Mouse (Mus musculus): ENCODE data around the gene Hic1. TPM values are rescaled to one million over a fixed set of nuclear protein-coding genes. Genes with fewer than 3 reads are reported as not detected.

Gene Hic1
- polyA plus RNA-seq, 1 experiment from 2014 or later, result 26.9 TPM

GRCm38 (mm10) chr11:75133951-75134350 is 35.4 kb downstream of the Hic1 start:
- peaks cover 34% of the 10 kb centered on the region for H3K4me1 ChIP-seq (replicated peaks; ENCODE audit: insufficient read depth, low read length)
- H3K4me3 ChIP-seq (replicated peaks; ENCODE audit: low read depth, low read length), result no peak overlapping the region
- WGBS, result 3% methylated on average over 2 of the region's 2 CpGs
- DNase-seq (ENCODE audit: low spot score), result peak; percentile 91
- no peaks in the 10 kb centered on the region for H3K9me3 ChIP-seq (replicated peaks; ENCODE audit: low read length)
- TF ChIP-seq CTCF (IDR thresholded peaks at IDR 0.05; ENCODE audit: low read depth), result no peak
- no peaks in the 10 kb centered on the region for H3K36me3 ChIP-seq (ENCODE audit: insufficient read depth, low read length)
- H3K27me3 ChIP-seq (ENCODE audit: insufficient read depth, low read length), result no peaks in the 10 kb centered on the region
- H3K4me2 ChIP-seq (ENCODE audit: low read length), result no peak overlapping the region
- peak; percentile 87 for ATAC-seq (replicated peaks; ENCODE audit: low FRiP score, low read depth)
- peak overlapping the region; percentile 81 for H3K27ac ChIP-seq
- no peak overlapping the region for H3K9ac ChIP-seq (ENCODE audit: low read depth, low read length)

- WGBS, result 80% methylated on average over 5 of the region's 5 CpGs
- Histone ChIP-seq H3K9ac (ENCODE audit: low read depth, low read length) (no peak overlapping the region), H3K9me3 (replicated peaks; ENCODE audit: low read length) (no peaks in the 10 kb centered on the region), H3K27ac (peak overlapping the region; percentile 9), H3K4me1 (replicated peaks; ENCODE audit: insufficient read depth, low read length) (peaks cover 29% of the 10 kb centered on the region), H3K36me3 (ENCODE audit: insufficient read depth, low read length) (no peaks in the 10 kb centered on the region), H3K4me3 (replicated peaks; ENCODE audit: low read depth, low read length) (no peak overlapping the region), H3K4me2 (ENCODE audit: low read length) (no peak overlapping the region), H3K27me3 (ENCODE audit: insufficient read depth, low read length) (no peaks in the 10 kb centered on the region)
- no peak for ATAC-seq (replicated peaks; ENCODE audit: low FRiP score, low read depth)
- no peak for TF ChIP-seq CTCF (IDR thresholded peaks at IDR 0.05; ENCODE audit: low read depth)
- DNase-seq (ENCODE audit: low spot score), result no peak
Observed at GRCm38 (mm10) chr11:75133391-75133790, 35.9 kb downstream of the Hic1 start.

- DNase-seq (ENCODE audit: low spot score) (no peak), ATAC-seq (replicated peaks; ENCODE audit: low FRiP score, low read depth) (no peak)
- Histone ChIP-seq H3K4me1 (replicated peaks; ENCODE audit: insufficient read depth, low read length) (peaks cover 23% of the 10 kb centered on the region), H3K27ac (no peak overlapping the region), H3K9ac (ENCODE audit: low read depth, low read length) (no peak overlapping the region), H3K4me2 (ENCODE audit: low read length) (no peak overlapping the region), H3K9me3 (replicated peaks; ENCODE audit: low read length) (no peaks in the 10 kb centered on the region), H3K36me3 (ENCODE audit: insufficient read depth, low read length) (no peaks in the 10 kb centered on the region), H3K27me3 (ENCODE audit: insufficient read depth, low read length) (no peaks in the 10 kb centered on the region), H3K4me3 (replicated peaks; ENCODE audit: low read depth, low read length) (no peak overlapping the region)
- 79% methylated on average over 5 of the region's 5 CpGs for WGBS
- TF ChIP-seq CTCF (IDR thresholded peaks at IDR 0.05; ENCODE audit: low read depth), result peak; percentile 48; the same call in 1 of the 2 replicates
Observed at GRCm38 (mm10) chr11:75132278-75132677, 37.0 kb downstream of the Hic1 start.

GRCm38 (mm10) chr11:75131300-75131699 is 38.0 kb downstream of the Hic1 start:
- Histone ChIP-seq H3K36me3 (ENCODE audit: insufficient read depth, low read length) (no peaks in the 10 kb centered on the region), H3K9ac (ENCODE audit: low read depth, low read length) (no peak overlapping the region), H3K4me3 (replicated peaks; ENCODE audit: low read depth, low read length) (no peak overlapping the region), H3K4me2 (ENCODE audit: low read length) (no peak overlapping the region), H3K9me3 (replicated peaks; ENCODE audit: low read length) (no peaks in the 10 kb centered on the region), H3K27me3 (ENCODE audit: insufficient read depth, low read length) (no peaks in the 10 kb centered on the region), H3K4me1 (replicated peaks; ENCODE audit: insufficient read depth, low read length) (peaks cover 23% of the 10 kb centered on the region), H3K27ac (no peak overlapping the region)
- WGBS, result 72% methylated on average over 4 of the region's 4 CpGs
- no peak for ATAC-seq (replicated peaks; ENCODE audit: low FRiP score, low read depth)
- no peak for DNase-seq (ENCODE audit: low spot score)
- TF ChIP-seq CTCF (IDR thresholded peaks at IDR 0.05; ENCODE audit: low read depth), result no peak

GRCm38 (mm10) chr11:75129481-75129880 is 39.8 kb downstream of the Hic1 start:
- no peak overlapping the region for H3K4me3 ChIP-seq (replicated peaks; ENCODE audit: low read depth, low read length)
- H3K36me3 ChIP-seq (ENCODE audit: insufficient read depth, low read length), result no peaks in the 10 kb centered on the region
- no peak overlapping the region for H3K4me2 ChIP-seq (ENCODE audit: low read length)
- WGBS, result 98% methylated on average over 6 of the region's 6 CpGs
- no peak overlapping the region for H3K9ac ChIP-seq (ENCODE audit: low read depth, low read length)
- ATAC-seq (replicated peaks; ENCODE audit: low FRiP score, low read depth) (no peak), DNase-seq (ENCODE audit: low spot score) (no peak)
- no peaks in the 10 kb centered on the region for H3K27me3 ChIP-seq (ENCODE audit: insufficient read depth, low read length)
- TF ChIP-seq CTCF (IDR thresholded peaks at IDR 0.05; ENCODE audit: low read depth), result no peak
- H3K27ac ChIP-seq, result no peak overlapping the region
- peaks cover 12% of the 10 kb centered on the region for H3K4me1 ChIP-seq (replicated peaks; ENCODE audit: insufficient read depth, low read length)
- no peaks in the 10 kb centered on the region for H3K9me3 ChIP-seq (replicated peaks; ENCODE audit: low read length)

GRCm38 (mm10) chr11:75126384-75126783 is 42.9 kb downstream of the Hic1 start:
- H3K9me3 ChIP-seq (replicated peaks; ENCODE audit: low read length), result no peaks in the 10 kb centered on the region
- H3K27ac ChIP-seq, result no peak overlapping the region
- no peak for TF ChIP-seq CTCF (IDR thresholded peaks at IDR 0.05; ENCODE audit: low read depth)
- H3K27me3 ChIP-seq (ENCODE audit: insufficient read depth, low read length), result no peaks in the 10 kb centered on the region
- no peaks in the 10 kb centered on the region for H3K36me3 ChIP-seq (ENCODE audit: insufficient read depth, low read length)
- H3K4me3 ChIP-seq (replicated peaks; ENCODE audit: low read depth, low read length), result no peak overlapping the region
- 92% methylated on average over 3 of the region's 3 CpGs for WGBS
- no peak overlapping the region for H3K4me2 ChIP-seq (ENCODE audit: low read length)
- H3K4me1 ChIP-seq (replicated peaks; ENCODE audit: insufficient read depth, low read length), result no peaks in the 10 kb centered on the region
- DNase-seq (ENCODE audit: low spot score), result no peak
- no peak for ATAC-seq (replicated peaks; ENCODE audit: low FRiP score, low read depth)
- no peak overlapping the region for H3K9ac ChIP-seq (ENCODE audit: low read depth, low read length)

GRCm38 (mm10) chr11:75124406-75124805 is 44.9 kb downstream of the Hic1 start:
- TF ChIP-seq CTCF (IDR thresholded peaks at IDR 0.05; ENCODE audit: low read depth), result no peak
- Histone ChIP-seq H3K4me2 (ENCODE audit: low read length) (no peak overlapping the region), H3K9ac (ENCODE audit: low read depth, low read length) (no peak overlapping the region), H3K4me3 (replicated peaks; ENCODE audit: low read depth, low read length) (no peak overlapping the region), H3K9me3 (replicated peaks; ENCODE audit: low read length) (no peaks in the 10 kb centered on the region), H3K27me3 (ENCODE audit: insufficient read depth, low read length) (no peaks in the 10 kb centered on the region), H3K27ac (no peak overlapping the region), H3K4me1 (replicated peaks; ENCODE audit: insufficient read depth, low read length) (no peaks in the 10 kb centered on the region), H3K36me3 (ENCODE audit: insufficient read depth, low read length) (no peaks in the 10 kb centered on the region)
- ATAC-seq (replicated peaks; ENCODE audit: low FRiP score, low read depth), result no peak
- no peak for DNase-seq (ENCODE audit: low spot score)
- 93% methylated on average over 2 of the region's 2 CpGs for WGBS
